Comparison of ENCODE assay signal across 18 mouse cellular contexts in the genomic region with DNA sequence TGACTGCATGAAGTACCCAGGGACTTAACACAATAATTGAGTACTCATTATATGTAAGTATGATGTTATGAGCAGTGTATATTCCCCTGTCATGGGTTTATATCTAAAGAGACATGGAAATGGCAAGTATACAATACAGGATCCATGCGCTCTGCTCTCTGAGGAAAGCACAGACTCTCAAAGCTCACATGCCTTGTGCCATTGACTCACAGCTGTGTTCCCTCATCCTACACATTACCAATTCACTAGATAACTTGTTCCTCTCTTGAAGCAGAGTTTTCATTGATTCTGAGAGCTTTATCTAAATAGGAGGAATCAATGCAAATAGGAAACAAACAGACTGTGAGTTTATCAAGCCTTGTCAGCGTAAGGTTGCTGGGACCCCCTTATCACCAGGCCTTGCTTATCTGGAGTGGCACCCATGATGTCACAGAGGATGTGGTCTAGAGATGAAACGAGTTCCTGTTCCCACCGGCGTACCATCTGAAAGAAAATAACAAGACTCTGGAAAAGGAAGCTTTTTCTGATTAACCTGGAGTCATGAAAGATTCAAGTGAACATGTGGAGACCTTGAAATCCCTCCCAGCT.
DNase-seq lines count a peak whose midpoint lies in the region; ATAC-seq and TF ChIP-seq lines count a peak whose summit lies in the region.
"Had no signal": no experiment of that assay in that cellular context is flagged by ENCODE, and none has a peak within 500 bp of the region (broad histone marks: within the 10 kb centered on the region; RNA-seq: fewer than 3 reads in every experiment).

No protein-coding gene starts in this region.

- TF ChIP-seq EP300 in heart, adult 2 months (IDR thresholded peaks at IDR 0.05; ENCODE audit: insufficient read depth, low read depth, low read length) = no peak

- 0 out of 2 replicates have a peak, but pooled peaks cover 4% of the 10 kb centered on the region for H3K9me3 ChIP-seq in heart, embryonic 13.5 days
- no peaks in the 10 kb centered on the region for H3K9me3 ChIP-seq in midbrain, embryonic 16.5 days (replicated peaks; ENCODE audit: control insufficient read depth, low read length, poor library complexity, severe bottlenecking)
- H3K9me3 ChIP-seq in intestine, embryonic 16.5 days (ENCODE audit: control insufficient read depth, low read length) = no peaks in the 10 kb centered on the region
- H3K9me3 ChIP-seq: kidney, embryonic 15.5 days; liver, embryonic 15.5 days had no signal

- no peak for DNase-seq in heart, adult 2 months
- DNase-seq in thymus, postnatal 36 days = peak; percentile 15 to 27
- no peak for DNase-seq in adrenal gland, adult 2 months
- DNase-seq: B cell, adult 2 months; cerebellum, adult 9-10 months; right cerebral cortex, postnatal 14 days had no signal

- 19% methylated on average over 5 of the region's 5 CpGs for WGBS in heart, embryonic 13.5 days
- WGBS in heart, adult 2 months = 24% methylated on average over 5 of the region's 5 CpGs
- WGBS in midbrain, embryonic 16.5 days = 87% methylated on average over 5 of the region's 5 CpGs
- 60% methylated on average over 5 of the region's 5 CpGs for WGBS in intestine, embryonic 16.5 days

- no peaks in the 10 kb centered on the region for H3K79me2 ChIP-seq in heart, adult 2 months (replicated peaks; ENCODE audit: control insufficient read depth, insufficient read depth, low read length)

- no peak overlapping the region for H3K4me2 ChIP-seq in heart, embryonic 13.5 days
- no peak overlapping the region for H3K4me2 ChIP-seq in midbrain, embryonic 16.5 days (ENCODE audit: low read length)
- no peak overlapping the region for H3K4me2 ChIP-seq in intestine, embryonic 16.5 days (ENCODE audit: low read depth, low read length)
- H3K4me2 ChIP-seq: kidney, embryonic 15.5 days; liver, embryonic 15.5 days had no signal

- no peaks in the 10 kb centered on the region for H3K36me3 ChIP-seq in heart, embryonic 13.5 days
- no peaks in the 10 kb centered on the region for H3K36me3 ChIP-seq in heart, adult 2 months (ENCODE audit: control insufficient read depth, insufficient read depth, low read length)
- no peaks in the 10 kb centered on the region for H3K36me3 ChIP-seq in midbrain, embryonic 16.5 days (ENCODE audit: control insufficient read depth, insufficient read depth, low read length)
- H3K36me3 ChIP-seq in intestine, embryonic 16.5 days (ENCODE audit: control insufficient read depth, insufficient read depth, low read length) = no peaks in the 10 kb centered on the region
- H3K36me3 ChIP-seq: kidney, embryonic 15.5 days; liver, embryonic 15.5 days had no signal

- TF ChIP-seq POLR2A in heart, adult 2 months (IDR thresholded peaks at IDR 0.05; ENCODE audit: insufficient read depth, low read depth, low read length) = no peak

- no peaks in the 10 kb centered on the region for H3K27me3 ChIP-seq in heart, embryonic 13.5 days (replicated peaks)
- H3K27me3 ChIP-seq in heart, adult 2 months (ENCODE audit: control insufficient read depth, insufficient read depth, low read length) = no peaks in the 10 kb centered on the region
- no peaks in the 10 kb centered on the region for H3K27me3 ChIP-seq in midbrain, embryonic 16.5 days (ENCODE audit: control insufficient read depth, insufficient read depth, low read depth, low read length)
- H3K27me3 ChIP-seq in intestine, embryonic 16.5 days (replicated peaks; ENCODE audit: control insufficient read depth, insufficient read depth, low read length) = no peaks in the 10 kb centered on the region
- H3K27me3 ChIP-seq: kidney, embryonic 15.5 days; liver, embryonic 15.5 days had no signal

- no peak overlapping the region for H3K9ac ChIP-seq in heart, embryonic 13.5 days
- no peak overlapping the region for H3K9ac ChIP-seq in heart, adult 2 months (ENCODE audit: low read depth, low read length)
- H3K9ac ChIP-seq in midbrain, embryonic 16.5 days (ENCODE audit: low read depth, low read length) = no peak overlapping the region
- no peak overlapping the region for H3K9ac ChIP-seq in intestine, embryonic 16.5 days (ENCODE audit: low read depth, low read length)
- H3K9ac ChIP-seq: kidney, embryonic 15.5 days; liver, embryonic 15.5 days had no signal

- H3K27ac ChIP-seq in heart, embryonic 13.5 days (replicated peaks) = peak overlapping the region; percentile 48
- no peak overlapping the region for H3K27ac ChIP-seq in heart, adult 2 months
- no peak overlapping the region for H3K27ac ChIP-seq in midbrain, embryonic 16.5 days (ENCODE audit: low read length)
- H3K27ac ChIP-seq in intestine, embryonic 16.5 days (ENCODE audit: low read length) = no peak overlapping the region
- H3K27ac ChIP-seq: hindbrain, postnatal 0 days; kidney, embryonic 15.5 days; layer of hippocampus, adult 2 months; liver, embryonic 15.5 days; macrophage had no signal

- no peak for TF ChIP-seq CTCF in heart, adult 2 months (IDR thresholded peaks at IDR 0.05)

- no peak; the same call in 1 of the 2 replicates for ATAC-seq in heart, embryonic 13.5 days (ENCODE audit: extremely low read depth, insufficient number of reproducible peaks, low FRiP score, low TSS enrichment)
- ATAC-seq in common myeloid progenitor, adult 5-6 weeks (replicated peaks; ENCODE audit: low read depth, poor library complexity, severe bottlenecking) = peak; percentile 97
- ATAC-seq in megakaryocyte, adult 5-6 weeks (ENCODE audit: poor library complexity, severe bottlenecking) = peak; percentile 83
- no peak for ATAC-seq in midbrain, embryonic 16.5 days
- no peak for ATAC-seq in intestine, embryonic 16.5 days
- ATAC-seq: forebrain, embryonic 16.5 days; hindbrain, postnatal 0 days had no signal

- H3K4me3 ChIP-seq in heart, embryonic 13.5 days = no peak overlapping the region
- H3K4me3 ChIP-seq in heart, adult 2 months = no peak overlapping the region
- no peak overlapping the region for H3K4me3 ChIP-seq in midbrain, embryonic 16.5 days (ENCODE audit: low read depth, low read length)
- H3K4me3 ChIP-seq in intestine, embryonic 16.5 days (ENCODE audit: low read length) = no peak overlapping the region
- H3K4me3 ChIP-seq: erythroblast, embryonic 14.5 days; kidney, embryonic 15.5 days; layer of hippocampus, adult 2 months; liver, embryonic 15.5 days had no signal

- intact Hi-C loops in heart, adult 2 months (cut with DNase I) = no loop called here

- peaks cover 7% of the 10 kb centered on the region; the same call in 1 of the 2 replicates for H3K4me1 ChIP-seq in heart, embryonic 13.5 days
- no peaks in the 10 kb centered on the region for H3K4me1 ChIP-seq in heart, adult 2 months (ENCODE audit: control insufficient read depth, insufficient read depth, low read length)
- no peaks in the 10 kb centered on the region for H3K4me1 ChIP-seq in midbrain, embryonic 16.5 days (ENCODE audit: control insufficient read depth, insufficient read depth, low read length)
- no peaks in the 10 kb centered on the region for H3K4me1 ChIP-seq in intestine, embryonic 16.5 days (ENCODE audit: control insufficient read depth, insufficient read depth, low read length)
- H3K4me1 ChIP-seq: kidney, embryonic 15.5 days; liver, embryonic 15.5 days had no signal

Comparison
In these comparisons a context has a peak if more than half of its experiments do, and no peak if none do; other contexts are left out.
1. ATAC-seq: peak in common myeloid progenitor, adult 5-6 weeks (single experiment) and megakaryocyte, adult 5-6 weeks (single experiment); none in heart, embryonic 13.5 days (single experiment), midbrain, embryonic 16.5 days (single experiment) and intestine, embryonic 16.5 days (single experiment).
2. DNase-seq: peak in thymus, postnatal 36 days (2 of 2); none in heart, adult 2 months (0 of 2) and adrenal gland, adult 2 months (single experiment).